Mouse (Mus musculus) left cerebral cortex, postnatal 25 days (tissue): Measurements from ENCODE around the gene Wnt6. TPM values are rescaled to one million over a fixed set of nuclear protein-coding genes. Genes with fewer than 3 reads are reported as not detected.

Experiments used
- total RNA-seq, 2 experiments: library from RNA; stranded (reverse); gene quantifications; 2 replicates each; pipeline ENCODE4 v1.2.3; 2021

The Wnt6 gene
- total RNA-seq, 2 experiments from 2014 or later = 2.2 to 3.5 TPM

Other genes with a start within 250 kb of the Wnt6 start
- 10 to 100 TPM; 11.3 to 13.3 TPM for gene Plcd4, start 229.0 kb upstream of the Wnt6 start, total RNA-seq
- gene Usp37, start 227.6 kb upstream of the Wnt6 start, total RNA-seq = 10 to 100 TPM; 23.2 to 27.0 TPM
- gene Zfp142, start 183.6 kb upstream of the Wnt6 start, total RNA-seq = 10 to 100 TPM; 27.5 to 29.7 TPM
- 10 to 100 TPM; 24.3 to 26.8 TPM for gene Bcs1l, start 183.6 kb upstream of the Wnt6 start, total RNA-seq
- gene Rnf25, start 170.5 kb upstream of the Wnt6 start, total RNA-seq = 10 to 100 TPM; 54.9 to 65.2 TPM
- gene Stk36, start 170.4 kb upstream of the Wnt6 start, total RNA-seq = 1 to 10 TPM; 3.8 to 4.3 TPM
- 10 to 100 TPM; 20.2 to 20.5 TPM for gene Ttll4, start 110.1 kb upstream of the Wnt6 start, total RNA-seq
- gene Cyp27a1, start 58.3 kb upstream of the Wnt6 start, total RNA-seq = 1 to 10 TPM; 2.6 to 2.9 TPM
- gene Prkag3, start 22.7 kb upstream of the Wnt6 start, total RNA-seq = not detected
- gene Wnt10a, start 19.6 kb downstream of the Wnt6 start, total RNA-seq = 1 to 10 TPM; 6.6 to 9.4 TPM
- gene Cdk5r2, start 83.0 kb downstream of the Wnt6 start, total RNA-seq = 100 to 1,000 TPM; 441 to 447 TPM
- gene Fev, start 113.5 kb downstream of the Wnt6 start, total RNA-seq = not detected
- not detected for gene Cryba2, start 121.3 kb downstream of the Wnt6 start, total RNA-seq
- gene Cfap65, start 163.7 kb downstream of the Wnt6 start, total RNA-seq = 1 to 10 TPM; 2.1 to 2.4 TPM
- gene Ihh, start 179.8 kb downstream of the Wnt6 start, total RNA-seq = under 1 TPM; 0.21 to 0.41 TPM